Mouse (Mus musculus): Measurements from ENCODE around the gene Hist1h3f.
"Not testable (repeated sequence)": the region's sequence is repeated elsewhere in the genome, so short reads cannot be mapped to it uniquely, and the experiment has no call there.

Gene Hist1h3f

DNA sequence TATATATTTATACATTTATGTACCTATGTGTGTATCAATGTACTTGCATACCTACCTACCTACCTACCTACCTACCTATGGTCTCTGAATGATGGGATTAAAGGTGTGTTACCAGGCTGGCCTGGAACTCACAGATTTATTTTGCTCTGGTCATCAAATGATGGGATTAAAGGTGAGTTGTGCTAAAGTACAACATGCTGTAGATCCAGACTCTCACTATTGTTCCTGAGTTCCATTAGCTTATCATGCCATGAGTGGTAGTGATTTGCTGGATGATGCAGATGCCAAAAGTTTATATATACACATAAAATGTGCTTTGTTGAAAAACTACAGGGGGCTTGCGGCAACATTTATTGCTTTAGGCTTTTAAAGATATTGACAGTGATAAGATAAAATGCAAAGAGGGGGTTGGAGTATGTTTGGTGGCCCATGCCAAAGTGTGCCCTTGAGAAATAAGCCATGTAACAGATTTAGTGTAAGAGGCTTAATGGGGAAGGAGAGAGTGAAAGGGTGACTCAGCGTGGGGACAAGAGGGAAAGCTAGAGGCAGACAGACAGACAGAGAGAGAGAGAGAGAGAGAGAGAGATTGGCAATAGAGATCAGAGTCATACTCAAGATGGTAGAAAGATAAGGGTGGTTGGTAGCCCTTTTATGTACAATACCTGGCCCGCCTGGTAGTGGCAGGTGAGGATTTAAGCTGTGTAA lies 6.7 kb upstream of the Hist1h3f start:
- no peak for DNase-seq (ENCODE audit: low spot score)

DNA sequence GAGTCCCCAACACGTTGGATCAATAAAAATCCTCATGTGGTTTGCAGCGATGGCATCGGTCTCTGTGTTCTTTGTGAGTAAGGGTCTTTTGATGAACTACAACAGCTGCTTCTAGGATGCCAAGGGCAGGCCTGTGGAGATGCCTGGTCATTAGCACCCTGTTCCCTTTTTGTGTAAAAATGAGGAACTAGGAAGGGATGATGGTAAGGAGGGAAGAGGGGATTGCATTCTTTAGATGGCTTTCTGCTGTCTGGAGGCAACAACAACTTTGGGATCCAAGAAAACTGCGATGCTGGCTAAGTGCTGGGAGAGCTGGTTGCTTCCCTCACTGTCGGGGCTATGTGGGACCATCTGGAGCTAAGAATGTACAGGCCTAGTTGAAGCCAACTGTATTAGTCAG lies 5.6 kb upstream of the Hist1h3f start:
- DNase-seq (ENCODE audit: low spot score): no peak

DNA sequence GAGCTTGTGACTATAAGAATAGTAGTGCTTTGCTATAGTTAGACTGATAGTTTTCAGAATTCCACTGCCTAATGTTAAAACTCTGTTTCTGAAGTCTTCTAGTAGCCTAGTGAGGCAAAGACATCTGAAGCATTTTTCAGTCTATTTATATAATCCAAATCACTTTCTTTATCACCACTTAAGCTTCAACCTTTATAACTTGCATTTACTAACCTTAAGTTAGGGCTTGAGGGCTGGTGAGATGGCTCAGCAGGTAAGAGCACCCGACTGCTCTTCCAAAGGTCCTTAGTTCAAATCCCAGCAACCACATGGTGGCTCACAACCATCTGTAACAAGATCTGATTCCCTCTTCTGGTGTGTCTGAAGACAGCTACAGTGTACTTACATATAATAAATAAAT lies 4.0 kb upstream of the Hist1h3f start:
- not testable (repeated sequence) for DNase-seq (ENCODE audit: low spot score)

DNA sequence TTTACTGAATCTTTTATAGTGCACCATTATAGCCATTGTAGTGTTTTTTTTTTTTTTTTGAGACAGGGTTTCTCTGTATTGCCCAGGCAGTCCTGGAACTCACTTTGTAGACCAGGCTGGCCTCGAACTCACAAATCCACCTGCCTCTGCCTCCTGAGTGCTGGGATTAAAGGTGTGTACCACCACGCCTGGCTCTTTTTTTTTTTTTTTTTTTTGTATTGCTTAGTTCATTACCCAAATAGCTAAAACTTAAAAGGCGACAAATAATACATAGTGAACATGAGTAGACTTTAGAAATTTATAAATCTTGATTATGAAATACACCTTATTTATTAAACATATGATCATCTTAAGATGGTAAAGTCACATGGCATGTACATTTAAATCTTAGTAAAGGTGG lies 2.4 kb upstream of the Hist1h3f start:
- DNase-seq (ENCODE audit: low spot score): no peak

DNA sequence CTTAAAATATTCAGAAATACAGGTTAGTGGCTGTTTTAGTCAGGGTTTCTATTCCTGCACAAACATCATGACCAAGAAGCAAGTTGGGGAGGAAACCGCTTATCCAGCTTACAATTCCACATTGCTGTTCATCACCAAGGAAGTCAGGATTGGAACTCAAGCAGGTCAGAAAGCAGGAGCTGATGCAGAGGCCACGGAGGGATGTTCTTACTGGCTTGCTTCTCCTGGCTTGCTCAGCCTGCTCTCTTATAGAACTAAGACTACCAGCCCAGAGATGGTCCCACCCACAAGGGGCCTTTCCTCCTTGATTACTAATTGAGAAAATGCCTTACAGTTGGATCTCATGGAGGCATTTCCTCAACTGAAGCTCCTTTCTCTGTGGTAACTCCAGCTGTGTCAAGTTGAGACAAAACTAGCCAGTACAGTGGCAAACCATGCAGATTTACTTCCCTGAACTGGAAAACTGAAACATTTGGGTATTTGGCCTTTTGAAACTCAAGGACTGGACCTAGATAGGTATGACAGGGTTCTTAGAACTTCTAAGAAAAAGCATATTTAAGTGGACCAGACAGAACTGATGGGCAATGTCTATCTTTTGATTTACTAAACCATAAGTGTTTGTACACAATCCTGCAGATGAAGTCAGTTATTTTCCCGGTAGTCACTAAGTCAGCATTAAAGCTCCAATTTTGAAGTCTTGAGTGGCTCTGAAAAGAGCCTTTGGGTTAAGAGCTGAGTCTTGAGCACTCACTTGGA lies 1.4 kb upstream of the Hist1h3f start:
- DNase-seq (ENCODE audit: low spot score): not testable (repeated sequence)

DNA sequence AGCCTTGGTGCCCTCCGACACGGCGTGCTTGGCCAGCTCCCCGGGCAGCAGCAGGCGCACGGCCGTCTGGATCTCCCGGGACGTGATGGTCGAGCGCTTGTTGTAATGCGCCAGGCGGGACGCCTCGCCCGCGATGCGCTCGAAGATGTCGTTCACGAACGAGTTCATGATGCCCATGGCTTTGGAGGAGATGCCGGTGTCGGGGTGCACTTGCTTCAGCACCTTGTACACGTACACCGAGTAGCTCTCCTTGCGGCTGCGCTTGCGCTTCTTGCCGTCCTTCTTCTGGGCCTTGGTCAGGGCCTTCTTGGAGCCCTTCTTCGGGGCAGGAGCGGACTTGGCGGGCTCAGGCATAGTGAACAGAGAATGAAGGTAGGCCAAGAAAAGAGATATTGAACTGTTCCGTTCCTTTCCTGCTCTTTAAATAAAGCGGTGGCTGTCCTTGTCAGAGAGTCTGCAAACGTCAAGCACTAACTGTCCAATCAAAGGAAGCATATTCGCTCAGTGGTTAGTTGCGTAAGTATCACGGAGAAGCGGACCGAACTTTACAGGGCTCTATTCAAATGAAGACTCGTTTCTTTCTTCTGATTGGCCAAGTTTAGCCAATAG lies 749 bp upstream of the Hist1h3f start, which contains the start of gene Hist1h2bh:
Gene Hist1h2bh, minus strand, starts transcription at position 394 of the 609 bp plus-strand sequence.
- DNase-seq (ENCODE audit: low spot score): peak; percentile 93

DNA sequence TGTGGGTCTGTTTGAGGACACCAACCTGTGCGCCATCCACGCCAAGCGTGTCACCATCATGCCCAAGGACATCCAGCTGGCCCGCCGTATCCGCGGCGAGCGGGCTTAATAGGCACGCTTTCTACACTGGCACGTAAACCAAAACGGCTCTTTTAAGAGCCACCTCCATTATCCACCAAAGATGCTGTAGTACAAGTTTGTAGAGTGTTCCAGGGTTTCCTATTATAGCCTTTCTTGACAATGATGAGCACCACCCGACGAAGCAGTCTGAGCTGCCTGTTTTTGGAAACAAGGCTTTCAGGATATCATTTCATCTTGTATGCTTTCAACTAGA lies 902 bp downstream of the Hist1h3f start:
- not testable (repeated sequence) for DNase-seq (ENCODE audit: low spot score)

DNA sequence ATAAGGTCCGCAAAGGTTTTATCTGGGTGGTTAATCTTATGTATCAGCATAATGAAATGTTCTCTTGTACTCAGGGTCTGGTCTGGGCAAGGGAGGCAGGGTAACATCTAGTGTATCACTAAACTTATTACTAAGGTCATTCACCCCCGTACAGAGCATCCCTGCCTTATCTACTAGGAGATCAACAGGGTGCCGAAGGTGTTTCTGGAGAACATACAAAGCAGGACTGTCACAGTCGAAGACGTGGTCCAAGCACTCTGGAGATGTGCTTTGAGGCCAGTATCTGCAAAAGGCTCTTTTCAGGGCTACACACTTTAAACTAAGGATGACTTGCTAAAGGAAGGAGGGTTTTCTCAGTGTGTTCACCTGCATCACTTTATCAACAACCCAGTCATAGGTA lies 2.8 kb downstream of the Hist1h3f start:
- no peak for DNase-seq (ENCODE audit: low spot score)

DNA sequence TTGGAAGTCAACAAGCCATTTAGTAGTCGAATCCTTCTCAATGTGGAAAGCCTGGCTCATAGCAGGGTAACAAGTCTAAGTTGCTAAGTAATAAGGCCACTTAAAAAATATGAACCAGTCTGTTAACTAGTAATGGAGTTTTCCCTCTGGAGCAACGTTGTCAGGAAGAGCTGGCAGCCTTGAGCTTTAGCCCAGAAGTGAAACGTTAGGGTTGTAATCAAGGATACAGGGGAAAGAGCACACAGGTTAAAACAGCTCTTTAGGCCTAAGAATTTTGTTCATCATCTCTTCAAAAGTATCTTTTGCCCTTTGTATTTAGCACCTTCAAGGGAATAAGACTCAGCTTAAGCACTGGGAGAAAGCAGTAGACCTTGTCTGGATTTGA lies 6.9 kb downstream of the Hist1h3f start:
- no peak for DNase-seq (ENCODE audit: low spot score)

DNA sequence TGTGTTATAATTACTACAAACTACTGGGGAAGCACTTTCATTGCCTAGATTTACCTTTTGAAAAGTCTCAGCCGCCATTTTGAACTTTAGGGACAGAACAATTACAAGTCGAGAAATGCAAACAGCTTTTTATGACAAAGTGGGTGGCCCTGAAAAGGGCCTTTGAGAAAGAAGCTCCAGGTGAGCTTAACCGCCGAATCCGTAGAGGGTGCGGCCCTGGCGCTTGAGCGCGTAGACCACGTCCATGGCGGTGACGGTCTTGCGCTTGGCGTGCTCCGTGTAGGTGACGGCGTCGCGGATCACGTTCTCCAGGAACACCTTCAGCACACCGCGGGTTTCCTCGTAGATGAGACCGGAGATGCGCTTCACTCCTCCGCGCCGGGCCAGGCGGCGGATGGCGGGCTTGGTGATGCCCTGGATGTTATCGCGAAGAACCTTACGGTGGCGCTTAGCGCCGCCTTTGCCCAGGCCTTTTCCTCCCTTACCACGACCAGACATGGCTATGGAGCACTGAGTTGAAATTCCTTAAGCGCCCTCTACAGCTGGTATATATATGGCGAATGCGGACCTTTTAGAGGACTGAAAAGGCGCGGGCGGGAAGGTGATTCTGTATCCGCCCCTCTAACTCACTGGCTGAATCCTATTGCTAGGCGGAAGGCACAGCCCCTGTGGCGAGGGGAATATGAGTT lies 7.4 kb downstream of the Hist1h3f start, which contains the start of gene Hist1h4f:
Gene Hist1h4f, minus strand, starts transcription at position 503 of the 689 bp plus-strand sequence.
- peak; percentile 89 for DNase-seq (ENCODE audit: low spot score)

DNA sequence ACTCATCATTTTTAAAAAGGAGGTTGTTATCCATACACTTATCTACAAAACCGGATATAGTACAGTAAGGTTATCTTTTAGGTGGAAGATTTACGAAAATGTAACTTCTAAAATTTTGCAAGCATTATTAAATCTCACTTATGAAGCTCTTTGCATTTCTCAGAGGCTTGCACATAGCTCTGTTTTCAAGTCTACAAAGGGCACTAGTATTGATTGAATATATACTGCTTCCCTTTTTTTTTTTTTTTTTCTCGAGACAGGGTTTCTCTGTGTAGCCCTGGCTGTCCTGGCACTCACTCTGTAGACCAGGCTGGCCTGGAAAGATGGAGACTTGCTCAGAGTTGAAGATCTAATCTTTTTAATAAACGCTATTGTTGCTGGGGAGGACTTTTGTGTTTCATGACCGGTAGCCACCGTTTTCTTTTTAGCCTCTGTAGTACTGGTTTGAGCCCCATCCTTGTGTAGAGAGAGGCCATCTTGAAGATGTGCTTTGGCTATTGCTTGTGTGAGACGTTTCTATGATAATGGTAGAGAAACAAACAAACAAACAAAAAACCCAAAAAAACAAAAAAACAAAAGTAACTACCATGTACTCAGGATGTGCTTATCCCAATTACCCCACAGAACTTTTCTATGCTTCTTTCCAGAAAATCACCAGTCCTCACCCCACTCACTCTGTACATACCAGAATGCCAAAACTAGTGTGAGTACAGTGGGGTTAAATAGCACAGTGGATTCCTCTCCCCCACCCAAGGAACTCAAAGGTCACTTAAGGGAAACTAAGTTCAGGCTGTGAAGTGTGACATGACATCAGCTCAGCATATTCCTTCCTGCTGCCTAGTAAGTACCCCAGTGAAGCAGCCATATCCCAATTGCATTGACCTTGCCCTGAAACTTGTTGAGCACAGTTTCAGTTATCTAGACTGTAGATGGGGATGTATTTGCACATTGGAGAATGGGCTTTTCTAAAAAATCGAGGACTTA lies 8.4 kb downstream of the Hist1h3f start:
- DNase-seq (ENCODE audit: low spot score): no peak

DNA sequence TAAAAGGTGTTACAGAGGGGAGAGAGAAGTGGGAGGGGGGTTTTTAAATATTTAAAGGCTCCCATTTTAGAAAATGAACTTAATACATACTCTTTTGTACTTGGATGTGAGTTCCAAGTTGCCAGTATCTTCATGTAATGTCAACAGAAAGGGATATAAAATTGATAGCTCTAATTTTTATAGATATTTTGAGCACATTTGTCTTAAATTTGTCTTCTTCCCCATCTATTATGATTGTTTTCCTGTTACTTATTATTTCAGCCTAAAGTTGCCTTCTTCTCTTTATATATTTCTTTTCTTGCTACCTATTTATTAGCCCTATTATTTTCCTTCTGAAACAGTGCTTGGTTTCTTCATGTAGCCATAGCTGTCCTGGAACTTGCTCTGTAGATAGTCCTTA lies 9.1 kb downstream of the Hist1h3f start, which contains the start of gene Hist1h1d:
Gene Hist1h1d, plus strand, starts transcription at position 301 of the 400 bp plus-strand sequence.
- DNase-seq (ENCODE audit: low spot score): no peak

DNA sequence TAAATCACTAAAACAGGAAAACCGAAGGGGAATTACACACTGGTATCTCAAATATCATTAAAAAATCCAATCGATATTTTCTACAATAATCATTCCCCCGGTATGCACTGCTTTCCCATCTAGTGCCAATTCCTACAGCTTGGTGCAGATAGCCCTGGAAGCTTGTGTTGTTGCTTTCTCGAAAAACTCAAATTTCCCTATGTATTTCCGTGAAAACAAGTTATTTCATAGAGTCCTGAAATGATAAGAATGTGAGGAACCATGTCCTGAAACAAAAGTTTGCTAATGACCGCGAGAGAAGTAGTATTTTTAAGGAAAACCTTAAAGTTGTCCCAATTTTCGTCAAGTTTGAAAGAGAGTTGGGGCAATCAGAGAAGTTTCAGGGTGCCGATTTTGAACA lies 10.5 kb downstream of the Hist1h3f start:
- no peak for DNase-seq (ENCODE audit: low spot score)

DNA sequence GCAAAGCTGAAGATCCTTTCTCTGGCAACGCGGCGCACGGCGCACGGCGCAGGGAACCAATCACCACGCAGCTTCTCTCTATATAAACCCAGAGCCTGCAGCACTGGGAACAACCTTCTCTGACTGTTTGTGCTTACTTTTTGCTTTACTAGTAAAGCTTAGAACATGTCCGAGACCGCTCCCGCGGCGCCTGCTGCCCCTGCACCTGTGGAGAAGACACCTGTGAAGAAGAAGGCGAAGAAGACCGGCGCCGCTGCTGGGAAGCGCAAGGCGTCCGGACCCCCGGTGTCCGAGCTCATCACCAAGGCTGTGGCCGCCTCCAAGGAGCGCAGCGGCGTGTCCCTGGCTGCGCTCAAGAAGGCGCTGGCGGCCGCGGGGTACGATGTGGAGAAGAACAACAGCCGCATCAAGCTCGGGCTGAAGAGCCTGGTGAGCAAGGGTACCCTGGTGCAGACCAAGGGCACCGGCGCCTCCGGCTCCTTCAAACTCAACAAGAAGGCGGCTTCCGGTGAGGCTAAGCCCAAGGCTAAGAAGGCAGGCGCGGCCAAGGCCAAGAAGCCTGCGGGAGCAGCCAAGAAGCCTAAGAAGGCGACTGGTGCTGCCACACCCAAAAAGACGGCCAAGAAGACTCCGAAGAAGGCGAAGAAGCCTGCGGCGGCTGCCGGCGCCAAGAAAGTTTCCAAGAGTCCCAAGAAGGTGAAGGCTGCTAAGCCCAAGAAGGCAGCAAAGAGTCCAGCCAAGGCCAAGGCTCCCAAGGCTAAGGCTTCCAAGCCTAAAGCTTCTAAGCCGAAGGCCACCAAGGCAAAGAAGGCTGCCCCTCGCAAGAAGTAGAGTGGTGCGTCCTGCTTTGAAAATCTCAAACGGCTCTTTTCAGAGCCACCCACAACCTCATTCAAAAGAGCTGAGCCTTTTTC lies 11.3 kb downstream of the Hist1h3f start:
- DNase-seq (ENCODE audit: low spot score): peak; percentile 80

DNA sequence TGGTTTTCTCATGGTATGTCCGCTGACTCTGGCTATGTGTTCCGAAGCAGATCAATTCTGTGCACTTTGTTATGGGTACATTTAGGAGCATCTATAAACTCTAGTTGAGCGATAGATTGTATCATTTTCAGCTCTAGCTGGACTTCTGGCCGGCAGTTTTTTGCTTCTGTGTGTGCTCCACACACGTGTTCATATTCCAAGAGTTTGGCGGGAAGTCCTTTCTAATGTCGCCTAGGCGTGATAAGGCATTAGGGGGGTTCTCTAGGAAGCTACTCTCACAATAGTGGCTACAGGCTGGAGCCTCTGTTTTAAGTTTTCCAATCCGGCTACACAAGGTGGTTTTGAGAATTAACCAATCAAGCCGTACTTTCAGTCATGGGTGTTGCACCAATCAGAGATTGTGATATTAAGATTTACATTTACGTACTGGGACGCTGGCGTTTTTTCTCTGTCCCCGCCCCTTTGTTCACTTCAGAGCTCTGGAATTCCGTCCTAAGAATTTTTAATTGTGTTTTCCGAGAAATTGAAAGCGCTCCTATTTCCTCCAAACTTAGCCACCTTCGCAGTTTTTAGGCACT lies 12.1 kb downstream of the Hist1h3f start:
- peak; percentile 92 for DNase-seq (ENCODE audit: low spot score)

DNA sequence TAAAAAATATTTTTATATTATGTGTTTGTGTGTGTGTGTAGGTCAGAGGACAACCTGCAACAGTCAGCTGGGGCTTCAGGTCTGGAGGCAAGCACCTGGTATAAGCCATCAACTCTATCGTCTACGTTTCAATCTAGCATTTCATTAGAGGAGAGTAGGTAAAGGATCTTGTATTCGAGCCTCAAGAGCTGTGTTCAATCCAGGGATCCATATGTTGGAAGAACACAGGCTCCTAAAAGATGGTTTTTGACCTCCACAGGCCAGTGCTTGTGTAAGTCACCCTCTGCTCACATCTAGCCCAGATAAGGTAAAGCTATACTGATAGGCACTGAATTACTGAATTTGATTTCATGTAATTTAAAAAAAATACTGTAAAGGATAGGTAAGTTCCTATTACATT lies 13.1 kb downstream of the Hist1h3f start:
- DNase-seq (ENCODE audit: low spot score): no peak

DNA sequence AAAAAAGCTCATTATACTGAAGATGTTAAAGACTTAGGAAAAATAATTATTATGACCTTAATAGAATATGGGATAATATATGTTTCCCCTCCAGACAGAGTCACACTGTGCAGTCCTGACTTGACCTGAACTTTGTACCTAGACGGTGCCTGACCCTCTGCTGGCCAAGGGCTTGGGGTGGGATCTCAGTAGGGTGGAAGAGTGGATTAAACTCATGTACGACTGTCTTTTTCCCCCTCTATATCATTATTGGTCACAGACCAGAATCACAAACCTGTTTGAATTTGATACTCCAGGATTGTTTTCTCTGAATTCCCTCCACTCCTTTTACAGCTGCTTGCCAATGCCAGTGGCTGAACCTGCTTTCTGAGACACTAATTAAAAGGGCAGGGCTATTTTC lies 16.8 kb downstream of the Hist1h3f start:
- DNase-seq (ENCODE audit: low spot score): not testable (repeated sequence)

DNA sequence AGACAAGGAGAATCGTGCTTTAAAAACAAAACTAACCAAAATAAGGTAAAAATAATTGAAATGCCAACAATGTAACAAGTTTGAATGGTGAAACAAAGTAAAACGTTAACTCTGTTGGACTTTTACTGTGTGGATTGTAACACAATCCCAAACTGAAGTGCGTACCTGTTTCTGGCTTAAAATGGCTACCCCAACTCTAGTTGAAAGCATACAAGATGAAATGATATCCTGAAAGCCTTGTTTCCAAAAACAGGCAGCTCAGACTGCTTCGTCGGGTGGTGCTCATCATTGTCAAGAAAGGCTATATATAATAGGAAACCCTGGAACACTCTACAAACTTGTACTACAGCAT lies 17.7 kb downstream of the Hist1h3f start:
- not testable (repeated sequence) for DNase-seq (ENCODE audit: low spot score)

DNA sequence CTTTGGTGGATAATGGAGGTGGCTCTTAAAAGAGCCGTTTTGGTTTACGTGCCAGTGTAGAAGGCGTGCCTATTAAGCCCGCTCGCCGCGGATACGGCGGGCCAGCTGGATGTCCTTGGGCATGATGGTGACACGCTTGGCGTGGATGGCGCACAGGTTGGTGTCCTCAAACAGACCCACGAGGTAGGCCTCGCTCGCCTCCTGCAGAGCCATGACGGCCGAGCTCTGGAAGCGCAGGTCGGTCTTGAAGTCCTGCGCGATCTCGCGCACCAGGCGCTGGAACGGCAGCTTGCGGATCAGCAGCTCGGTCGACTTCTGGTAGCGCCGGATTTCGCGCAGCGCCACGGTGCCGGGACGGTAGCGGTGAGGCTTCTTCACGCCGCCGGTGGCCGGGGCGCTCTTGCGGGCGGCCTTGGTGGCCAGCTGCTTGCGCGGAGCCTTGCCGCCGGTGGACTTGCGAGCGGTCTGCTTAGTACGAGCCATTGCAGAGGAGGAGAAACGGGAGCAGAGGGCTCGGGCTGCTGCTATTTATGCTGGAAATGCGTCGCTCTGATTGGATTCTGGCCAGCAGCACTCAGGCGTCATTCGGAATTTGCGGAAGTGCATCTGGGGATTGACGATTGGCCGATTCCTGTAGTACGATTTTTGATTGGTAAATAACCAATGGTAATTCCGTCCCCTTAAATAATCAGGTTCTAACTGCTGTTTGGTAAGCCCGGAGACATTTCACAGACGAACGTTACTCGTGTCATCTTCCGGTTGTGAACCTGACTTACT lies 18.2 kb downstream of the Hist1h3f start, which contains the start of gene Hist1h3e:
Gene Hist1h3e, minus strand, starts transcription at position 487 of the 777 bp plus-strand sequence.
- DNase-seq (ENCODE audit: low spot score): peak; percentile 96

Data from lung, postnatal 25 days (tissue).